Mouse (Mus musculus) effector memory CD4-positive, alpha-beta T cell, adult 7 months (primary cell): ENCODE measurements around the gene Mrpl22. TPM values are rescaled to one million over a fixed set of nuclear protein-coding genes. Genes with fewer than 3 reads are reported as not detected.

ENCODE experiments used
- polyA plus RNA-seq: library from polyadenylated mRNA; unstranded; fragments of 100-300 nt; shearing (Covaris generic); gene quantifications from one replicate; pipeline ENCODE4 v1.2.1, GENCODE M21; 2017

Gene Mrpl22
- polyA plus RNA-seq: 37.7 TPM

GRCm38 (mm10) chr11:58171459-58172091 is at the start of gene Mrpl22:
TSS of gene Mrpl22 (plus strand) at chr11:58171661.

GRCm38 (mm10) chr11:58168167-58168915 is 3.1 kb upstream of the Mrpl22 start, which contains the start of gene Gemin5:
TSS of gene Gemin5 (minus strand) at chr11:58168539.

GRCm38 (mm10) chr11:58199229-58200037 is 28.0 kb downstream of the Mrpl22 start, which contains the start of the genes Igtp and Irgm2:
TSS of gene Igtp (plus strand) at chr11:58199556.
TSS of gene Irgm2 (plus strand) at chr11:58199618.

Other genes starting within 250 kb of the Mrpl22 start
- gene Larp1, start 162.6 kb upstream of the Mrpl22 start, polyA plus RNA-seq: 102 TPM
- not detected for gene Gm12248, start 78.5 kb upstream of the Mrpl22 start, polyA plus RNA-seq
- 67.1 TPM for gene Cnot8, start 67.5 kb upstream of the Mrpl22 start, polyA plus RNA-seq
- gene Gemin5, start 3.1 kb upstream of the Mrpl22 start, polyA plus RNA-seq: 13.4 TPM
- gene Igtp, start 27.9 kb downstream of the Mrpl22 start, polyA plus RNA-seq: 194 TPM
- 47.7 TPM for gene Irgm2, start 28.0 kb downstream of the Mrpl22 start, polyA plus RNA-seq
- gene 4930438A08Rik, start 103.1 kb downstream of the Mrpl22 start, polyA plus RNA-seq: not detected
- gene Zfp692, start 135.4 kb downstream of the Mrpl22 start, polyA plus RNA-seq: 39.8 TPM
- 39.7 TPM for gene Zfp672, start 158.7 kb downstream of the Mrpl22 start, polyA plus RNA-seq
- 12.9 TPM for gene Sh3bp5l, start 159.1 kb downstream of the Mrpl22 start, polyA plus RNA-seq
- gene Lypd8, start 207.4 kb downstream of the Mrpl22 start, polyA plus RNA-seq: 0.59 TPM
- not detected for gene 1810065E05Rik, start 249.4 kb downstream of the Mrpl22 start, polyA plus RNA-seq